Mouse (Mus musculus) hematopoietic stem cell, adult 5-6 weeks (primary cell): ENCODE results near the gene Etfbkmt. TPM values are rescaled to one million over a fixed set of nuclear protein-coding genes. Genes with fewer than 3 reads are reported as not detected.

Experiments used
- total RNA-seq: library from RNA; stranded (forward); fragments of 172-1452, 232-1000 nt; gene quantifications from 2 replicates; pipeline ENCODE4 v1.2.3, GENCODE M21; 2017

The Etfbkmt gene
- total RNA-seq, 1 experiment from 2014 or later = 26.8 TPM

Other genes with a start within 250 kb of the Etfbkmt start
- 24.8 and 42.6 TPM in 2 replicates for gene Caprin2, start 243.6 kb upstream of the Etfbkmt start, total RNA-seq
- 137 and 180 TPM in 2 replicates for gene Sinhcaf, start 193.4 kb upstream of the Etfbkmt start, total RNA-seq
- 6.6 and 7.8 TPM in 2 replicates for gene Dennd5b, start 38.2 kb upstream of the Etfbkmt start, total RNA-seq
- gene Gm10203, start 9.7 kb upstream of the Etfbkmt start, total RNA-seq = not detected in 2 replicates
- 13.0 and 16.0 TPM in 2 replicates for gene Amn1, start 48.9 kb downstream of the Etfbkmt start, total RNA-seq
- 73.6 and 78.5 TPM in 2 replicates for gene Resf1, start 169.6 kb downstream of the Etfbkmt start, total RNA-seq